9 mouse cellular contexts compared by ENCODE assay signal in the genomic region with DNA sequence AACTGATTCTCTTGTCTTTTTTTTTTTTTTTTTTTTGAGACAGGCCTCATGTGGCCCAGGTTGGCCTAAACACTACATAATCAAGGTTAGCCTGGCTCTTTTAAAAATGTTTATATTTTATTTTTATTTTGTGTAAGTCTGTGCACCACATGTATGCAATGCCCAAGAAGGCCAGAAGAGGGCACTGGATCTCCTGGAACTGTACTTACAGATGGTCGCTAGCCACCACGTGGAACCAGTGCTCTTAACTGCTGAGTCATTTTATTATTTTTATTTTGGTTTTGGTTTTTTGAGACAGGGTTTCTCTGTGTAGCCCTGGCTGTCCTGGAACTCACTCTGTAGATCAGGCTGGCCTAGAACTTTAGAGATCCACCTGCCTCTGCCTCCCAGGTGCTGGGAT. TPM values are rescaled to one million over a fixed set of nuclear protein-coding genes. Genes with fewer than 3 reads are reported as not detected.
DNase-seq lines count a peak whose midpoint lies in the region; ATAC-seq and TF ChIP-seq lines count a peak whose summit lies in the region.
"Had no signal": no experiment of that assay in that cellular context is flagged by ENCODE, and none has a peak within 500 bp of the region (broad histone marks: within the 10 kb centered on the region; RNA-seq: fewer than 3 reads in every experiment).

No protein-coding gene starts in this region.

- peak; percentile 67 for TF ChIP-seq CTCF in layer of hippocampus, adult 2 months (conservative IDR thresholded peaks at IDR 0.05)
- peak; percentile 57 for TF ChIP-seq CTCF in lung, embryonic 14.5 days (IDR thresholded peaks at IDR 0.05; ENCODE audit: low read depth)

- no peaks in the 10 kb centered on the region for H3K36me3 ChIP-seq in ES-E14 (ENCODE audit: control insufficient read depth, insufficient read depth, low read length, poor library complexity, severe bottlenecking)
- no peaks in the 10 kb centered on the region for H3K36me3 ChIP-seq in lung, embryonic 14.5 days (ENCODE audit: insufficient read depth)
- H3K36me3 ChIP-seq: heart, embryonic 13.5 days; neural tube, embryonic 12.5 days had no signal

- H3K9ac ChIP-seq in ES-E14 (ENCODE audit: insufficient read depth, low read depth, low read length, poor library complexity, severe bottlenecking) = peak overlapping the region; percentile 44; the same call in 1 of the 2 replicates
- H3K9ac ChIP-seq in lung, embryonic 14.5 days = no peak overlapping the region
- H3K9ac ChIP-seq: heart, embryonic 13.5 days; neural tube, embryonic 12.5 days had no signal

- no peak for ATAC-seq in lung, embryonic 14.5 days (ENCODE audit: insufficient read depth)

- peaks cover 5 to 12% of the 10 kb centered on the region in 2 experiments; a peak in 2 of 4 replicates for H3K4me1 ChIP-seq in ES-E14 (ENCODE audit: control insufficient read depth in 2 of 2, insufficient read depth in 2 of 2, low read length in 2 of 2, poor library complexity in 1 of 2)
- H3K4me1 ChIP-seq in lung, embryonic 14.5 days (ENCODE audit: insufficient read depth) = no peaks in the 10 kb centered on the region
- H3K4me1 ChIP-seq: heart, embryonic 13.5 days; neural tube, embryonic 12.5 days had no signal

- WGBS in lung, embryonic 14.5 days = 56% methylated on average over 2 of the region's 2 CpGs

- H3K9me3 ChIP-seq in ES-E14 (ENCODE audit: control insufficient read depth, insufficient read depth, low read depth, low read length) = no peaks in the 10 kb centered on the region
- H3K9me3 ChIP-seq in lung, embryonic 14.5 days (ENCODE audit: low read depth, low read length) = no peaks in the 10 kb centered on the region
- H3K9me3 ChIP-seq: heart, embryonic 13.5 days; neural tube, embryonic 12.5 days had no signal

- H3K4me2 ChIP-seq in lung, embryonic 14.5 days = no peak overlapping the region
- H3K4me2 ChIP-seq: heart, embryonic 13.5 days; neural tube, embryonic 12.5 days had no signal

- no peak overlapping the region for H3K27ac ChIP-seq in layer of hippocampus, adult 2 months
- peak overlapping the region; percentile 78 for H3K27ac ChIP-seq in ES-E14 (ENCODE audit: insufficient read depth, low read depth, low read length, poor library complexity, severe bottlenecking)
- no peak overlapping the region for H3K27ac ChIP-seq in lung, embryonic 14.5 days (ENCODE audit: low read depth)
- H3K27ac ChIP-seq: heart, embryonic 13.5 days; neural tube, embryonic 12.5 days had no signal

- H3K27me3 ChIP-seq in lung, embryonic 14.5 days (ENCODE audit: insufficient read depth, low read length) = no peaks in the 10 kb centered on the region
- H3K27me3 ChIP-seq: heart, embryonic 13.5 days; neural tube, embryonic 12.5 days had no signal

- no peak overlapping the region for H3K4me3 ChIP-seq in layer of hippocampus, adult 2 months
- H3K4me3 ChIP-seq in ES-E14 (ENCODE audit: insufficient read depth in 1 of 2, low read depth in 1 of 2, low read length in 2 of 2, poor library complexity in 1 of 2, severe bottlenecking in 1 of 2) = no peak overlapping the region
- H3K4me3 ChIP-seq in lung, embryonic 14.5 days (ENCODE audit: low read depth, low read length) = no peak overlapping the region
- H3K4me3 ChIP-seq: heart, embryonic 13.5 days; neural tube, embryonic 12.5 days had no signal

- in situ Hi-C loops in ES-E14 (cut with MboI; ENCODE audit: low sequenced_read_pairs in 2 of 2, unreplicated experiment in 2 of 2) = no loop called here

- no peak for DNase-seq in layer of hippocampus, adult 2 months (ENCODE audit: low spot score in 2 of 2)
- DNase-seq in layer of hippocampus, adult 9-10 months (ENCODE audit: low spot score) = no peak
- peak; percentile 77 for DNase-seq in ES-E14 (ENCODE audit: low read depth, low spot score)
- peak; percentile 77 for DNase-seq in adrenal gland, postnatal 14 days
- peak; percentile 72 for DNase-seq in lung, embryonic 14.5 days
- DNase-seq in testis, postnatal 14 days (ENCODE audit: low spot score) = peak; percentile 34
- no peak for DNase-seq in Muller cell, postnatal 12 days (ENCODE audit: inconsistent ontology term)

TF ChIP-seq in ES-E14, 5 proteins besides CTCF, POLR2A, EP300 and RAD21:
- TF ChIP-seq HCFC1 (IDR thresholded peaks at IDR 0.05; ENCODE audit: borderline replicate concordance, insufficient read depth, low read length) (no peak), MAFK (IDR thresholded peaks at IDR 0.05; ENCODE audit: insufficient read depth, low read depth, low read length) (peak; percentile 97), CHD2 (IDR thresholded peaks at IDR 0.05; ENCODE audit: low read depth, low read length) (no peak), ZC3H11A (IDR thresholded peaks at IDR 0.05; ENCODE audit: borderline replicate concordance, low read depth, low read length) (peak; percentile 76; the same call in 1 of the 2 replicates), ZNF384 (IDR thresholded peaks at IDR 0.05; ENCODE audit: low read depth, low read length) (no peak)

RNA-seq across cellular contexts. Expression of gene Zfp710, which starts 13.1 kb away (rescaled TPM):
- 10 to 100 TPM; 21.4 to 27.3 TPM for total RNA-seq in layer of hippocampus, adult 2 months (2021)
- total RNA-seq in ES-E14 (2012; rRNA removed) = 39.8 and 54.2 TPM in 2 replicates
- 21.3 and 25.6 TPM in 2 replicates for total RNA-seq in adrenal gland, postnatal 14 days (2021)
- 15.8 and 17.7 TPM in 2 replicates for polyA plus RNA-seq in lung, embryonic 14.5 days (2014; fragmentation: Nextera tagmentation; extraction: Ambion mirVana)

Comparison
In these comparisons a context has a peak if more than half of its experiments do, and no peak if none do; other contexts are left out.
1. DNase-seq: peak in ES-E14 (single experiment), adrenal gland, postnatal 14 days (single experiment), lung, embryonic 14.5 days (single experiment) and testis, postnatal 14 days (single experiment); none in layer of hippocampus, adult 2 months (0 of 2), layer of hippocampus, adult 9-10 months (single experiment) and Muller cell, postnatal 12 days (single experiment).